Mouse (Mus musculus): Measurements from ENCODE around the gene Gm20388.

DNA sequence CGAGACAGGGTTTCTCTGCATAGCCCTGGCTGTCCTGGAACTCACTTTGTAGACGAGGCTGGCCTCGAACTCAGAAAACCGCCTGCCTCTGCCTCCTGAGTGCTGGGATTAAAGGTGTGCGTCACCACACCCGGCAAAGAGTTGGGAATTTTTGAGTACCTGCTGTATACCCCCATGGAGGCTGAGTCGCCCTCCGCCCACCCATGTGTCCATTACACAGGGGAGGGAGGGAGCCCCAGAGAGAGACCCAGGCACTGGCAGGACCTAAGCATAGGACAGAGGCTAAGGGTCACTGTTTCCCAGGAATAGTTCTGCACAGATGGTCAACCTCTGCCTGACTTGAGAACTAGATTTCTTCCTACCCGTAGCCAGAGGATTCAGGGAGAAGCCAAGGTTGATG, 596.6 kb downstream of the Gm20388 start:
- TF ChIP-seq CTCF (IDR thresholded peaks at IDR 0.05; ENCODE audit: low read depth, low read length), result no peak
- no peak for TF ChIP-seq GATA1 (IDR thresholded peaks at IDR 0.05; ENCODE audit: borderline replicate concordance, low read length)
- no peak for TF ChIP-seq POLR2AphosphoS5 (IDR thresholded peaks at IDR 0.05; ENCODE audit: insufficient replicate concordance, low read depth, low read length)
- TF ChIP-seq GATA2 (IDR thresholded peaks at IDR 0.05; ENCODE audit: borderline replicate concordance, low read depth, low read length), result no peak

All from G1E (cell line).